Mouse (Mus musculus) MEL (cell line): ENCODE data around the gene D11Wsu47e. TPM values are rescaled to one million over a fixed set of nuclear protein-coding genes. Genes with fewer than 3 reads are reported as not detected.

Experiments used
- DNase-seq: peaks from one replicate; pipeline ENCODE4 v3.0.0; 2011; ENCODE audit warnings: low read depth, low spot score
- H3K27ac ChIP-seq: 2 replicates; pipeline ENCODE4 v1.5.1; 2012; ENCODE audit warnings: low read depth, mild to moderate bottlenecking, control low read depth, low read length, moderate library complexity; ENCODE audit not compliant: control insufficient read depth
- H3K27me3 ChIP-seq, 2 experiments: fragments of 150-350 bp in 1 of 2; sonication (generic) in 1 of 2; 2 replicates each; pipeline ENCODE4 v1.6.1; 2012; ENCODE audit warnings: low read length in 2 of 2, mild to moderate bottlenecking in 2 of 2, improper control_type of control experiment in 1 of 2, moderate library complexity in 1 of 2; ENCODE audit not compliant: insufficient read depth in 2 of 2, control insufficient read depth in 1 of 2
- H3K36me3 ChIP-seq, 2 experiments: 2 replicates each; pipeline ENCODE4 v1.6.1; 2012 to 2014; ENCODE audit warnings: low read length in 2 of 2, improper control_type of control experiment in 1 of 2, inconsistent platforms in 1 of 2, mild to moderate bottlenecking in 1 of 2; ENCODE audit not compliant: insufficient read depth in 2 of 2, control insufficient read depth in 1 of 2
- H3K4me1 ChIP-seq, 2 experiments: fragments of 150-350 bp in 1 of 2; sonication (generic) in 1 of 2; 2 replicates each; pipeline ENCODE4 v1.6.1; 2012; ENCODE audit warnings: low read length in 2 of 2, improper control_type of control experiment in 1 of 2, mild to moderate bottlenecking in 1 of 2; ENCODE audit not compliant: insufficient read depth in 2 of 2, control insufficient read depth in 1 of 2
- H3K4me3 ChIP-seq, 2 experiments: fragments of 150-350 bp in 1 of 2; sonication (generic) in 1 of 2; 2 replicates each; pipeline ENCODE4 v1.5.1; 2012; ENCODE audit warnings: low read depth in 2 of 2, low read length in 2 of 2, mild to moderate bottlenecking in 2 of 2, moderate library complexity in 2 of 2, control low read depth in 1 of 2, improper control_type of control experiment in 1 of 2; ENCODE audit not compliant: control insufficient read depth in 1 of 2, insufficient read depth in 1 of 2
- H3K79me2 ChIP-seq: 2 replicates; pipeline ENCODE4 v1.6.1; 2012; ENCODE audit warnings: mild to moderate bottlenecking, low read length, moderate library complexity; ENCODE audit not compliant: control insufficient read depth, poor library complexity, insufficient read depth
- H3K9ac ChIP-seq: 2 replicates; pipeline ENCODE4 v1.6.1; 2012; ENCODE audit warnings: low read depth, mild to moderate bottlenecking, control low read depth, low read length, moderate library complexity; ENCODE audit not compliant: control insufficient read depth, poor library complexity, severe bottlenecking
- H3K9me3 ChIP-seq: fragments of 150-350 bp; sonication (generic); replicated peaks from 2 replicates; pipeline ENCODE4 v1.6.1; 2012; ENCODE audit warnings: mild to moderate bottlenecking, low read length, improper control_type of control experiment, moderate library complexity; ENCODE audit not compliant: insufficient read depth
- BHLHE40 ChIP-seq: IDR thresholded peaks from 2 replicates; pipeline ENCODE4 v1.6.1; 2012; ENCODE audit warnings: low read depth, mild to moderate bottlenecking, inconsistent platforms, low read length, improper control_type of control experiment, borderline replicate concordance
- CHD1 ChIP-seq: IDR thresholded peaks from 2 replicates; pipeline ENCODE4 v1.6.1; 2012; ENCODE audit warnings: low read depth, mild to moderate bottlenecking, inconsistent platforms, low read length, improper control_type of control experiment
- CHD2 ChIP-seq: IDR thresholded peaks from 2 replicates; pipeline ENCODE4 v1.6.1; 2011; ENCODE audit warnings: low read length, improper control_type of control experiment
- CTCF ChIP-seq, 3 experiments: IDR thresholded peaks in 2 of 3; conservative IDR thresholded peaks in 1 of 3; 2 replicates each; pipeline ENCODE4 v1.5.1; 2011 to 2012; ENCODE audit warnings: low read length in 3 of 3, low read depth in 2 of 3, mild to moderate bottlenecking in 2 of 3, improper control_type of control experiment in 1 of 3, inconsistent platforms in 1 of 3, mixed read lengths in 1 of 3, moderate library complexity in 1 of 3; ENCODE audit not compliant: control insufficient read depth in 1 of 3, insufficient read depth in 1 of 3, poor library complexity in 1 of 3, severe bottlenecking in 1 of 3
- ELF1 ChIP-seq: IDR thresholded peaks from 2 replicates; pipeline ENCODE4 v1.6.1; 2014; ENCODE audit warnings: low read depth, mild to moderate bottlenecking, inconsistent platforms, low read length, improper control_type of control experiment, moderate library complexity
- EP300 ChIP-seq, 2 experiments: IDR thresholded peaks; 2 replicates each; pipeline ENCODE4 v1.6.1; 2011; ENCODE audit warnings: improper control_type of control experiment in 2 of 2, low read length in 2 of 2, low read depth in 1 of 2, mild to moderate bottlenecking in 1 of 2
- ETS1 ChIP-seq: IDR thresholded peaks from 2 replicates; pipeline ENCODE4 v1.6.1; 2012; ENCODE audit warnings: low read depth, mild to moderate bottlenecking, inconsistent platforms, low read length, improper control_type of control experiment, moderate library complexity
- GATA1 ChIP-seq: IDR thresholded peaks from 2 replicates; pipeline ENCODE4 v1.6.1; 2011; ENCODE audit warnings: low read depth, low read length, improper control_type of control experiment
- HCFC1 ChIP-seq: IDR thresholded peaks from 2 replicates; pipeline ENCODE4 v1.6.1; 2012; ENCODE audit warnings: low read depth, mild to moderate bottlenecking, inconsistent platforms, low read length, improper control_type of control experiment, moderate library complexity
- KAT2A ChIP-seq: conservative IDR thresholded peaks from 2 replicates; pipeline ENCODE4 v1.6.1; 2012; ENCODE audit warnings: low read depth, low read length, improper control_type of control experiment, inconsistent platforms
- MAFK ChIP-seq: IDR thresholded peaks from 2 replicates; pipeline ENCODE4 v1.6.1; 2011; ENCODE audit warnings: low read depth, mild to moderate bottlenecking, low read length, improper control_type of control experiment, borderline replicate concordance
- MAX ChIP-seq: IDR thresholded peaks from 2 replicates; pipeline ENCODE4 v1.6.1; 2011; ENCODE audit warnings: low read length, improper control_type of control experiment
- MEF2A ChIP-seq: IDR thresholded peaks from 2 replicates; pipeline ENCODE4 v1.6.1; 2014; ENCODE audit warnings: low read depth, mild to moderate bottlenecking, inconsistent platforms, low read length, improper control_type of control experiment; ENCODE audit not compliant: poor library complexity, insufficient replicate concordance, severe bottlenecking; ENCODE audit errors: extremely low read depth
- MXI1 ChIP-seq: IDR thresholded peaks from 2 replicates; pipeline ENCODE4 v1.6.1; 2011; ENCODE audit warnings: mild to moderate bottlenecking, low read depth, low read length, improper control_type of control experiment
- NELFE ChIP-seq: IDR thresholded peaks from 2 replicates; pipeline ENCODE4 v1.6.1; 2011; ENCODE audit warnings: low read depth, low read length, improper control_type of control experiment
- NRF1 ChIP-seq: IDR thresholded peaks from 2 replicates; pipeline ENCODE4 v1.6.1; 2014; ENCODE audit warnings: low read depth, mild to moderate bottlenecking, inconsistent platforms, low read length, improper control_type of control experiment, moderate library complexity; ENCODE audit not compliant: poor library complexity, insufficient read depth, severe bottlenecking
- POLR2A ChIP-seq, 2 experiments: IDR thresholded peaks; 2 replicates each; pipeline ENCODE4 v1.6.1; 2011 to 2012; ENCODE audit warnings: low read length in 2 of 2, mild to moderate bottlenecking in 2 of 2, control low read depth in 1 of 2, improper control_type of control experiment in 1 of 2, low read depth in 1 of 2, moderate library complexity in 1 of 2; ENCODE audit not compliant: control insufficient read depth in 1 of 2, insufficient read depth in 1 of 2, poor library complexity in 1 of 2
- POLR2AphosphoS5 ChIP-seq: IDR thresholded peaks from 2 replicates; pipeline ENCODE4 v1.6.1; 2012; ENCODE audit warnings: low read depth, borderline replicate concordance, mild to moderate bottlenecking, inconsistent platforms, low read length, moderate library complexity, mixed read lengths
- RAD21 ChIP-seq: IDR thresholded peaks from 2 replicates; pipeline ENCODE4 v1.6.1; 2011; ENCODE audit warnings: mild to moderate bottlenecking, low read depth, low read length, improper control_type of control experiment
- RCOR1 ChIP-seq: IDR thresholded peaks from 2 replicates; pipeline ENCODE4 v1.6.1; 2012; ENCODE audit warnings: low read depth, mild to moderate bottlenecking, inconsistent platforms, low read length, improper control_type of control experiment
- SIN3A ChIP-seq: IDR thresholded peaks from 2 replicates; pipeline ENCODE4 v1.6.1; 2012; ENCODE audit warnings: low read length, improper control_type of control experiment, inconsistent platforms
- TAL1 ChIP-seq: IDR thresholded peaks from 2 replicates; pipeline ENCODE4 v1.6.1; 2012; ENCODE audit warnings: mild to moderate bottlenecking, inconsistent platforms, low read length, moderate library complexity, mixed read lengths
- USF1 ChIP-seq: IDR thresholded peaks from 2 replicates; pipeline ENCODE4 v1.6.1; 2014; ENCODE audit warnings: low read depth, mild to moderate bottlenecking, inconsistent platforms, low read length, improper control_type of control experiment, moderate library complexity
- ZKSCAN1 ChIP-seq: IDR thresholded peaks from 2 replicates; pipeline ENCODE4 v1.6.1; 2012; ENCODE audit warnings: low read depth, mild to moderate bottlenecking, inconsistent platforms, low read length, improper control_type of control experiment, moderate library complexity
- ZMIZ1 ChIP-seq: IDR thresholded peaks from 2 replicates; pipeline ENCODE4 v1.6.1; 2012; ENCODE audit warnings: low read depth, mild to moderate bottlenecking, inconsistent platforms, low read length, improper control_type of control experiment, moderate library complexity
- ZNF384 ChIP-seq: IDR thresholded peaks from 2 replicates; pipeline ENCODE4 v1.6.1; 2012; ENCODE audit warnings: low read depth, mild to moderate bottlenecking, inconsistent platforms, low read length, improper control_type of control experiment
- polyA plus RNA-seq, 2 experiments: library from polyadenylated mRNA; stranded (reverse) in 1 of 2; unstranded in 1 of 2; fragments of >175 nt in 1 of 2; fragments of >200 nt in 1 of 2; gene quantifications; 2 replicates each; pipeline versions ENCODE4 v1.2.1 to v1.2.4; 2012; ENCODE audit warnings: low replicate concordance in 2 of 2, low read depth in 1 of 2; ENCODE audit not compliant: insufficient read length in 2 of 2, insufficient read depth in 1 of 2, missing spikeins in 1 of 2
- total RNA-seq: library from RNA; depleted of rRNA; stranded (reverse); fragments of 300-350 nt; gene quantifications from 2 replicates; pipeline ENCODE4 v1.2.3, GENCODE M21; 2012

Gene D11Wsu47e
- total and polyA plus RNA-seq, 3 experiments = 25.0 to 40.6 TPM; not detected in 1

GRCm38 (mm10) chr11:113680954-113681353 lies 3.3 kb upstream of the D11Wsu47e start (continued):
- no peak for TF ChIP-seq KAT2A
- no peak for TF ChIP-seq USF1
- TF ChIP-seq CHD1 = no peak
- no peak for TF ChIP-seq POLR2A (IDR thresholded peaks at IDR 0.05; ENCODE audit: control insufficient read depth in 1 of 2, insufficient read depth in 1 of 2, low read depth in 1 of 2, low read length in 2 of 2, poor library complexity in 1 of 2)
- no peak for TF ChIP-seq NRF1
- no peak for TF ChIP-seq ELF1
- TF ChIP-seq BHLHE40 = 0 out of 2 replicates have a peak, but pooled peaks have one; percentile 23
- TF ChIP-seq POLR2AphosphoS5 = no peak
- TF ChIP-seq MAFK = peak; percentile 66; the same call in 1 of the 2 replicates
- peak; percentile 95 for TF ChIP-seq GATA1
- no peak for TF ChIP-seq RAD21
- peak; percentile 97 for TF ChIP-seq ETS1
- peak; percentile 78 for TF ChIP-seq SIN3A
- TF ChIP-seq CHD2 = no peak
- peak; percentile 32; the same call in 1 of the 2 replicates for TF ChIP-seq HCFC1

- no peak overlapping the region; the same call in 1 of the 2 replicates for H3K9ac ChIP-seq
- H3K27ac ChIP-seq = 0 out of 2 replicates have a peak overlapping the region, but pooled peaks have one; percentile 25
- no peak for TF ChIP-seq MAX
- TF ChIP-seq GATA1 = 0 out of 2 replicates have a peak, but pooled peaks have one; percentile 7
- TF ChIP-seq RAD21 = no peak
- no peak for TF ChIP-seq CTCF (IDR thresholded peaks at IDR 0.05 in 2 of 3, conservative IDR thresholded peaks at IDR 0.05 in 1 of 3; ENCODE audit: control insufficient read depth in 1 of 3, insufficient read depth in 1 of 3, low read depth in 2 of 3, low read length in 3 of 3, poor library complexity in 1 of 3, severe bottlenecking in 1 of 3)
- TF ChIP-seq MXI1 = peak; percentile 58; the same call in 1 of the 2 replicates
- TF ChIP-seq ZNF384 = 0 out of 2 replicates have a peak, but pooled peaks have one; percentile 13
- no peak for TF ChIP-seq HCFC1
- TF ChIP-seq EP300 (IDR thresholded peaks at IDR 0.05; ENCODE audit: low read depth in 1 of 2, low read length in 2 of 2) = no peak
- TF ChIP-seq NELFE = no peak
- TF ChIP-seq ZKSCAN1 = no peak
- TF ChIP-seq USF1 = peak; percentile 43; the same call in 1 of the 2 replicates
- TF ChIP-seq TAL1 = no peak
- no peak for TF ChIP-seq MEF2A
- TF ChIP-seq RCOR1 = peak; percentile 58; the same call in 1 of the 2 replicates
- TF ChIP-seq ZMIZ1 = no peak
- peak; percentile 41 for TF ChIP-seq SIN3A
These were observed 2.2 kb upstream of the D11Wsu47e start for GRCm38 (mm10) chr11:113681979-113682378.

More at GRCm38 (mm10) chr11:113681979-113682378, 2.2 kb upstream of the D11Wsu47e start:
- H3K9me3 ChIP-seq = no peaks in the 10 kb centered on the region
- H3K36me3 ChIP-seq = peaks cover 3 to 41% of the 10 kb centered on the region in 2 experiments
- peaks cover 84% of the 10 kb centered on the region for H3K79me2 ChIP-seq
- peaks cover 21 to 23% of the 10 kb centered on the region in 2 experiments for H3K4me1 ChIP-seq
- peak overlapping the region in 1 of 2 experiments; percentile 70; a peak in 2 of 4 replicates for H3K4me3 ChIP-seq
- DNase-seq = peak; percentile 41
- no peaks in the 10 kb centered on the region for H3K27me3 ChIP-seq
